Mouse (Mus musculus) Patski (cell line): ENCODE results near the gene Limk2. TPM values are rescaled to one million over a fixed set of nuclear protein-coding genes. Genes with fewer than 3 reads are reported as not detected.
A peak's percentile ranks its signal among the peaks of the same experiment; 100 is the strongest.

Experiments used
- ATAC-seq: fragments of 100-300 bp; one replicate; pipeline ENCODE4 v1.8.0; 2021
- CTCF ChIA-PET: fragments of 350-600 bp; sonication (Branson Sonifier 250); formaldehyde crosslinking; loops from one replicate; lab custom pipeline; 2022; ENCODE audit warnings: inconsistent platforms; lab: Charles Lee
- POLR2A ChIA-PET: fragments of 350-600 bp; sonication (Branson Sonifier 250); formaldehyde crosslinking; loops from one replicate; lab custom pipeline; 2022; ENCODE audit warnings: antibody characterized with exemption, inconsistent platforms; lab: Charles Lee
- DNase-seq: peaks from one replicate; pipeline ENCODE4 v3.0.0-alpha.2; 2011; ENCODE audit warnings: low read depth, low spot score
- H3K27me3 ChIP-seq: fragments of 371-371 bp; one replicate; pipeline ENCODE4 v1.5.1; 2021
- CTCF ChIP-seq: fragments of 100-300 bp; IDR thresholded peaks from one replicate; pipeline ENCODE4 v1.5.1; 2021
- in situ Hi-C: fragments of 300-500 bp; cut with MboI; formaldehyde crosslinking; loops from 3 replicates; pipeline ENCODE4 v1.11.1; 2018; ENCODE audit warnings: low pct_unique_long_range_greater_than_20kb, mixed read lengths
- polyA plus RNA-seq: library from polyadenylated mRNA; unstranded; gene quantifications from one replicate; pipeline ENCODE4 v1.2.3, GENCODE M21; 2021

The Limk2 gene
- polyA plus RNA-seq, 1 experiment from 2014 or later = 38.5 TPM

- ChIA-PET POLR2A (interaction anchor here (1.1 to 5.2 kb wide), 2 partner anchors 14 to 21 kb away, joined by 4 to 29 read pairs; partner anchors contain the start of gene Patz1), CTCF (no interaction called here)
- in situ Hi-C loops = no loop called here
- no peak for TF ChIP-seq CTCF
- ATAC-seq (peak; percentile 53), DNase-seq (no peak)
- H3K27me3 ChIP-seq = no peaks in the 10 kb centered on the region
Measured at GRCm38 (mm10) chr11:3311586-3312347, 97.2 kb downstream of the Limk2 start.

- in situ Hi-C loops = no loop called here
- ChIA-PET POLR2A (interaction anchor here (1.1 to 5.2 kb wide), 2 partner anchors 14 to 20 kb away, joined by 4 to 29 read pairs; partner anchors contain the start of gene Patz1), CTCF (no interaction called here)
- ATAC-seq (no peak), DNase-seq (no peak)
- no peak for TF ChIP-seq CTCF
- no peaks in the 10 kb centered on the region for H3K27me3 ChIP-seq
Measured at GRCm38 (mm10) chr11:3310789-3311585, 98.0 kb downstream of the Limk2 start.

DNA sequence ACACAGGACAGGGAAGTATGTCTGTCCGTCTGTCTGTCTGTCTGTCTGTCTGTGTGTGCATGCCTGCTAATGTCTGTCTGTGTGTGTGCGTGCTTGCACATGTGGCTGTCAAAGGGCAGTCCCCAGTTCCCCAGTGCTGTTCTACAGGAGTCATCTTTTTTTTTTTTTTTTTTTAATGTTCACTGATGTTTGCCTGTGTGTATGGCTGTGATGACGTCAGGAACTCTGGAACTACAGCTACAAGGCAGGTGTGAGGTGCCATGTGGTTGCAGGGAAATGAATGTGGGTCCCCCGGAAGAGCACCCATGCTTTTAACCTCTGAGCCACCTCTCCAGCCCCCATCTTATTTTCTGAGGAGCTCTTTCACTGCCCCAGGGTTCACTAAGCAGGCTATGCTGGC is 99.1 kb downstream of the Limk2 start:
- no peaks in the 10 kb centered on the region for H3K27me3 ChIP-seq
- DNase-seq = no peak
- in situ Hi-C loops = no loop called here
- ChIA-PET POLR2A (interaction anchor here (0.6 to 5.2 kb wide), 2 partner anchors 19 to 41 kb away, joined by 3 to 29 read pairs; partner anchors contain the start of gene Patz1), CTCF (no interaction called here)
- no peak for ATAC-seq
- TF ChIP-seq CTCF = no peak

- H3K27me3 ChIP-seq = no peaks in the 10 kb centered on the region
- ATAC-seq (no peak), DNase-seq (no peak)
- CTCF ChIA-PET = interaction anchor here (0.8 kb wide), 1 partner anchor 10 kb away, joined by 3 read pairs; no protein-coding TSS in a partner anchor
- in situ Hi-C loops = no loop called here
- TF ChIP-seq CTCF = no peak
- POLR2A ChIA-PET = interaction anchor here (1.7 kb wide), 1 partner anchor 17 kb away, joined by 3 read pairs; no protein-coding TSS in a partner anchor
Measured at GRCm38 (mm10) chr11:3307875-3308274, 101.1 kb downstream of the Limk2 start.

DNA sequence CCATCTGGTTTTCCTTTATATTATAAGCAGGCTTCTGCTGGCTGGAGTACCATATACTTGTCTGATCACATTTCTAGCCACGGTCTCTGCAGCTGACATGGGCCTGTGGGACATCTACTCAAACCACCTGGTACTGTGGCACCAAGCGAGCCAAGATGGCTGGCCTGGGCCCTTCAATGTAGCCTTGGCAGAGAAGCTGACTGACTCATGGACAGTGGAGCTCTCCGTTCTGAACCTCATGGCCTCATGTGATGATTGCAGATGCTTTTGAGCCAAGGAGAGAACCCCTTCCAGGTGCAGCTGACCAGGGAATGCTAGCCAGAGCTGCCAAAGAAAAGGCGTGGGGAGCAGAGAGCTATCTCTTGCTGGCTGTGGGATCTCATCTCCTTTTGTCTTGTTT is 103.2 kb downstream of the Limk2 start:
- no peaks in the 10 kb centered on the region for H3K27me3 ChIP-seq
- CTCF ChIA-PET = no interaction called here
- DNase-seq = no peak
- in situ Hi-C loops = no loop called here
- ATAC-seq = no peak
- no peak for TF ChIP-seq CTCF
- POLR2A ChIA-PET = no interaction called here

DNA sequence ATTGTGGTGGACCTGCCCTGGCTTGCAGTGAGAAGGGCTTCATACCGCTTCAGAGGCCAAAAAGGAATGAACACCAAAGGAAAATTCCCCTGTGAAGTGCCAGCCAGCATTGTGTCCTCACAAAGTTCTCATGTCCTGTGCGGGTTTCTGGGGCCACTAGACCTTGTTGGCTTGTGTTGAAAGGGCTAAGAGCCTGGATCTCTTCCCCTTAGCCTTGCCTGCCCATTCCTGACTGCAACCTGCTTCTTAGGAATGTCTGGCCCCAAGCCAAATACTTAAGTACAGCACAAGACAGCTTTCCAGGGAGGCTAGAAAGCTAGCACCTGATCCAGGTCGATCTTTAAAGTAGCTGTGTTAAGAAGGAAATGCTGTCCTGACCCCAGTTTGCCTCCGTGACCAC is 106.2 kb downstream of the Limk2 start:
- no peak for TF ChIP-seq CTCF
- ATAC-seq (peak; percentile 53), DNase-seq (no peak)
- in situ Hi-C loops = no loop called here
- no peaks in the 10 kb centered on the region for H3K27me3 ChIP-seq
- ChIA-PET CTCF (interaction anchor here (0.7 to 6.1 kb wide), 4 partner anchors 12 to 44 kb away, joined by 3 to 39 read pairs (median 3); no protein-coding TSS in a partner anchor), POLR2A (interaction anchor here (3.8 kb wide), 1 partner anchor 12 kb away, joined by 30 read pairs; the partner anchor contains the start of gene Patz1)

- DNase-seq (no peak), ATAC-seq (no peak)
- TF ChIP-seq CTCF = no peak
- POLR2A ChIA-PET = interaction anchor here (0.7 to 3.8 kb wide), 2 partner anchors 12 to 54 kb away, joined by 3 to 30 read pairs; partner anchors contain the start of gene Patz1
- in situ Hi-C loops = no loop called here
- no peaks in the 10 kb centered on the region for H3K27me3 ChIP-seq
- CTCF ChIA-PET = interaction anchor here (0.7 to 6.1 kb wide), 3 partner anchors 12 to 44 kb away, joined by 3 to 39 read pairs (median 3); no protein-coding TSS in a partner anchor
Measured at GRCm38 (mm10) chr11:3302385-3302784, 106.6 kb downstream of the Limk2 start.

GRCm38 (mm10) chr11:3301075-3301474 is 107.9 kb downstream of the Limk2 start:
- DNase-seq = no peak
- ATAC-seq = peak; percentile 64
- ChIA-PET POLR2A (interaction anchor here (1.2 to 3.8 kb wide), 3 partner anchors 10 to 35 kb away, joined by 3 to 30 read pairs (median 3); partner anchors contain the start of genes Drg1 and Patz1), CTCF (interaction anchor here (1.6 to 6.1 kb wide), 2 partner anchors 12 to 14 kb away, joined by 4 to 39 read pairs; partner anchors contain the start of gene Patz1)
- H3K27me3 ChIP-seq = no peaks in the 10 kb centered on the region
- TF ChIP-seq CTCF = no peak
- in situ Hi-C loops = no loop called here

GRCm38 (mm10) chr11:3298813-3299185 is 110.2 kb downstream of the Limk2 start:
- in situ Hi-C loops = no loop called here
- ChIA-PET CTCF (interaction anchor here (1.3 to 6.1 kb wide), 2 partner anchors 8 to 17 kb away, joined by 4 to 39 read pairs; no protein-coding TSS in a partner anchor), POLR2A (no interaction called here)
- H3K27me3 ChIP-seq = no peaks in the 10 kb centered on the region
- DNase-seq (no peak), ATAC-seq (no peak)
- TF ChIP-seq CTCF = no peak
